Mouse (Mus musculus) CH12F3 (cell line): ENCODE measurements around the gene Krt18.
"Not testable (repeated sequence)": the region's sequence is repeated elsewhere in the genome, so short reads cannot be mapped to it uniquely, and the experiment has no call there.

Source experiments
- in situ Hi-C: fragments of 300-500 bp; cut with MboI; formaldehyde crosslinking; loops from 2 replicates; pipeline ENCODE4 v1.14.3; 2020; ENCODE audit warnings: low sequenced_read_pairs

Gene Krt18

DNA sequence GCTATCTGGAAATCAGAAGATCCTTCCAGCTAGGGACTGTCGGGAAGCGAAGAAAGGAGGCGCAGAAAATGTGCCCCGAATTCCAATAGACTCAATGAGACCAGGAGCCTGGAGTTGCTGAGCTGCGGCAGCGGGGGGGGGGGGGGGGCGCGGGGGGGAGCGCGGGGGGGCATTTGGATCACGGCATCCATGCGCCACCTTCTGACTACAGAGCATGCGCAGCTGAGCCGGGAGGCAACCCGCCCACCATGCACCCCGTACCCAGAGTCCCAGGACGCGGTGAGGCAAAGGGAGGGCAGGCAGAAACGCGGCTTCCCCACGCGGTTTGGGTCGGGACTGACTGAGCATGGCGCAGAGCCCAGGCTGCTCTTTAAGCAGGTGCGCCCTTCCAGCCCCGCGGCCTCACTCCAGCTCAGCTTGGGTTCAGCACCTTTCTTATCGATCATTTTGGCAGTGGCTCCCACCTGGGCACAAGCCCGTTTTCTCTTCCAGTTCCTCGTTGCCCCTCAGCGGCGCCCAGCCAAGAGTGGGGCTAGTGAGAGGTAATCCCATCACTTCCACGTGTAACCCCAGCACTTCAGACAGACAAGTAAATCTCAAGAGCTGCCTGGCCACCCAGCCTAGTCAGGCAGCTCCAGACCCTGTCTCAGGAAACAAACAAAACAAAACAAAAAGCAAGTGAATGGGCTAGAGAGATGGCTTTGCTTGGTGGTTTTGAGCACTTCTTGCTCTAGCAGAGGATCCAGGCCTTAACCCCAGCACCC lies 24.1 kb downstream of the Krt18 start:
- in situ Hi-C loops, result loop anchor here (25.0 kb wide), 1 partner anchor 715 kb away; no protein-coding TSS in a partner anchor

DNA sequence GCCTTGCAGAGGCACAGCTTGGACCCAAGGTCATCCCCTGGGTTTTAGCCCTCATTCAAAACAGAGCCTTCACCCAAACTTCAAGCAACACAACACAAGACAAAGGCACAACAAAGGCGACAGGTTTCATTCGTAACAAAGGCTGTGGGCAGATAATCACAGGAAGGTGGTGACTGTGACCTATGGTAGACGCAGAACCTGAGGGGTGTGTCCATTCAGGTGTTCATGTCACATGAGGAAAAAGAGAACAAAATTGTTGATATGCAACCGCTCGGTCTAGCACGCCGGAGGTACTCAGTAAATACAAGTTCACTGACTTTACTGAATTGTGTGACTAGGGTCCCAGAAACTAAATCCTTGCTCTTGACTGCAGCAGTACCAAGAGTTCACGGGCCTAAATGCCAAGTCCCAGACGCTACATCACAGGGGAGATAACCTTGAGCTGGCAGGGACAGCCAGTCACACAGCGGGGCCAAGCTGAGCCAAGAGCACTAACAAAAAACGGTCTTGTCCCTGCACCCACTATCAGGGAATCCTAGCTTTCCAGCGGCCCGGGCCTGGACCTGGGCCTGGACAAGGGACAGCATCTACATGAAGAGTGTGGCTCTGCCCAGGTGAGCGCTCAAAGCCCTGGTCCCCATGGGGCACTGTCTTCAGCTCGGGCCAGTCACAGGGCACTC lies 28.7 kb downstream of the Krt18 start:
- in situ Hi-C loops, result loop anchor here (25.0 kb wide), 1 partner anchor 719 kb away; no protein-coding TSS in a partner anchor

DNA sequence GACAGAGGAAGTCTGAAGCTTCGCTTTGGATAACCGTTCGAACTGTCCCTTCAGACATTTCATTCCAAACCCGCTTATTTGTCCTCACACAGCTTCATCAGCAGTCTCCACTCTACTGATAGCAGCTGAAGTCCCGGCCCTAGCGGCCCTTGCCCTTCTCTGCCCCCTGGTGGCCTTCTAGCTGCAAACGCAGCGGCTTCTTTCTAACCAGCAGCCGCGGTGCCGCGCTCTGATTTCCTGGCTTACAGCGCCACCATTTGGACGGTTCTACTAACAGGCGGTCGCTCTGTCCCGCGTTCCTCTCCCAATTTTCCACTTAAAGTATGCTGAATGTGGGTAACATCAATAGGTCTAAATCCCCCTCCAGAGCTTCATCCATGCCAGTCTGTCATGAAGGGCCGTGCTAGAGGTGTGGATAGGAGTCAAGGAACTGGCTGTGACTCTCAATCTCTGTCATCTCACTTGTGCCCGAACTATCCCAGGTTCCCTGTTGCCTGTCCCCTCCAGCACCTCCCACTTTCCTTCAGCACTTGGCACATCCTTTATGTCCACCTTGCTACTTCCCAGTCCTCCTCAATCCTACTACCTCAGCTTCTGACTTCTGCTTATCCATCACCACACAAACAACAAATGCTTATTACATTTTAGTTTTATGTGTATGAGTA lies 37.8 kb downstream of the Krt18 start:
- in situ Hi-C loops, result loop anchor here (10.0 to 25.0 kb wide), 3 partner anchors 291 to 728 kb away; no protein-coding TSS in a partner anchor

- in situ Hi-C loops, result loop anchor here (25.0 kb wide), 1 partner anchor 733 kb away; no protein-coding TSS in a partner anchor
These were observed 42.8 kb downstream of the Krt18 start for GRCm38 (mm10) chr15:102070476-102071467.

GRCm38 (mm10) chr15:102072963-102073558 lies 45.1 kb downstream of the Krt18 start:
- in situ Hi-C loops, result loop anchor here (25.0 kb wide), 1 partner anchor 736 kb away; no protein-coding TSS in a partner anchor

GRCm38 (mm10) chr15:102073559-102074069 lies 45.6 kb downstream of the Krt18 start, which contains the start of gene Eif4b:
Gene Eif4b, plus strand, starts transcription at chr15:102073773.
- in situ Hi-C loops, result loop anchor here (25.0 kb wide), 1 partner anchor 736 kb away; no protein-coding TSS in a partner anchor

- in situ Hi-C loops, result loop anchor here (25.0 kb wide), 1 partner anchor 737 kb away; no protein-coding TSS in a partner anchor
These were observed 46.2 kb downstream of the Krt18 start for GRCm38 (mm10) chr15:102074070-102074731.

DNA sequence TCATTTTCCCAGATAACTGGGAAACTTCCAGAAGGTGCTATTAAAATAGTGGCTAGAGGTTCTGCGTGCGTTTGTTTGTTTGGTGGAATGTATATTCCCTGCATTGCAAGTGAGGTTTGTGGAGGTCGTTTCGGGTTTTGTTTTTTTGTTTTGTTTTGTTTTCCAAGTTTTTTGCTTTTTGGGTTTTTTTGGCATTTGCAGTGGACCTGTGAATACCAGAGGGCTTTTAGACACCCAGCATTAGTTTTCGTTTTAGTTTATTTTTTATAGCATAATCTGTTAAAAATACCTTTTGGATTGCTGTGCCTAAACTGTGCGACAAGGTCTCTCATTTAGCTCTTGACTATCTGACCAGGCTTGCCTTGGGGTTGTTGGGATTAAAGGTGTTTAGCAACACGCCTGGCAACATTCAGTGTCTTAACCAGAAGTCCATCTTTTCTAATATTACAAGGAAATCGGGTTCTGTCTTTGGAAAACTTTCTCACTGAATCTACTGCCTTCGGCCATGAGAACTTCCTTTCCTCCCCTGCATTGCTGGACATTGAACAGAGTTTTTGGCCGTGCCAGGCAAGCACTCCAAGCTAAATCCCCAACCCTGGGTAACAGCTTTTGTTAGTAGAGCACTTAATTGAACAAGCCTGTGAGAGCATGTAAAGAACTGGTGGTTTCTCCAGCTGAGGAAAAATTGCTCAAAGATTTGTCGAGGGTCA lies 47.1 kb downstream of the Krt18 start:
- in situ Hi-C loops, result loop anchor here (25.0 kb wide), 1 partner anchor 738 kb away; no protein-coding TSS in a partner anchor

- in situ Hi-C loops, result no loop called here
These were observed 49.2 kb downstream of the Krt18 start for GRCm38 (mm10) chr15:102077111-102077677.

GRCm38 (mm10) chr15:102079221-102079620 lies 51.2 kb downstream of the Krt18 start:
- in situ Hi-C loops, result no loop called here

DNA sequence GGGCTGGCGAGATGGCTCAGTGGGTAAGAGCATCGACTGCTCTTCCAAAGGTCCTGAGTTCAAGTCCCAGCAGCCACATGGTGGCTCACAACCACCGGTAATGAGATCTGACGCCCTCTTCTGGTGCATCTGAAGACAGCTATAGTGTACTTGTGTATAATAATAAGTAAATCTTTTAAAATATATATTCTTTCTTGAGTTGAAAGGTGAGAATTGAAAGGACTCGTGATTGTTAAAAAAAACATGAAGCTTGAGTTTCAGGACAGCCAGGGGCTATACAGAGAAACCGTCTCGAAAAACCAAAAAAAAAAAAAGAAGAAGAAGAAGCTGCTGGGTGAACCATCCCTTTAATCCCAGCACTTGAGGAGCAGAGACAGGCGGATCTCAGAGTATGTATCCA lies 51.9 kb downstream of the Krt18 start:
- in situ Hi-C loops, result not testable (repeated sequence)

- in situ Hi-C loops, result no loop called here
These were observed 52.4 kb downstream of the Krt18 start for GRCm38 (mm10) chr15:102080429-102080828.
